Mouse (Mus musculus) heart, embryonic 10.5 days (tissue): Measurements from ENCODE around the gene Lmbr1. TPM values are rescaled to one million over a fixed set of nuclear protein-coding genes. Genes with fewer than 3 reads are reported as not detected.
"Not testable (repeated sequence)": the region's sequence is repeated elsewhere in the genome, so short reads cannot be mapped to it uniquely, and the experiment has no call there.

Experiments used
- DNase-seq: peaks from one replicate; pipeline ENCODE4 v3.0.0-alpha.2; 2017; ENCODE audit warnings: low spot score
- H3K27ac ChIP-seq: fragments of 300-500 bp; sonication (generic); 2 replicates; pipeline ENCODE4 v1.5.1; 2016; ENCODE audit warnings: mild to moderate bottlenecking
- H3K27me3 ChIP-seq: fragments of 300-500 bp; sonication (generic); 2 replicates; pipeline ENCODE4 v1.6.1; 2016; ENCODE audit warnings: mild to moderate bottlenecking; ENCODE audit not compliant: poor library complexity, insufficient read depth, severe bottlenecking
- H3K36me3 ChIP-seq: fragments of 300-500 bp; sonication (generic); 2 replicates; pipeline ENCODE4 v1.6.1; 2016; ENCODE audit warnings: mild to moderate bottlenecking, moderate library complexity
- H3K4me1 ChIP-seq: fragments of 300-500 bp; sonication (generic); 2 replicates; pipeline ENCODE4 v1.6.1; 2016; ENCODE audit warnings: mild to moderate bottlenecking
- H3K4me3 ChIP-seq: fragments of 300-500 bp; sonication (generic); 2 replicates; pipeline ENCODE4 v1.5.1; 2016; ENCODE audit warnings: mild to moderate bottlenecking, moderate library complexity
- H3K9me3 ChIP-seq: fragments of 300-500 bp; sonication (generic); 2 replicates; pipeline ENCODE4 v1.6.1; 2016; ENCODE audit warnings: mild to moderate bottlenecking, moderate library complexity
- whole genome bisulfite sequencing: fragments of 180-500 bp; shearing (Covaris S2); methylation state at CpG from one replicate; pipeline ENCODE4 v1.1.7; 2016; 5-methylcytosine and 5-hydroxymethylcytosine counted together
- polyA plus RNA-seq: library from polyadenylated mRNA; unstranded; fragments of >200 nt; fragmentation: Nextera tagmentation; extraction: Ambion mirVana; gene quantifications from 2 replicates; pipeline ENCODE4 v1.2.1, GENCODE M21; 2016

Lmbr1 gene
- 8.2 and 12.4 TPM in 2 replicates for polyA plus RNA-seq

DNA sequence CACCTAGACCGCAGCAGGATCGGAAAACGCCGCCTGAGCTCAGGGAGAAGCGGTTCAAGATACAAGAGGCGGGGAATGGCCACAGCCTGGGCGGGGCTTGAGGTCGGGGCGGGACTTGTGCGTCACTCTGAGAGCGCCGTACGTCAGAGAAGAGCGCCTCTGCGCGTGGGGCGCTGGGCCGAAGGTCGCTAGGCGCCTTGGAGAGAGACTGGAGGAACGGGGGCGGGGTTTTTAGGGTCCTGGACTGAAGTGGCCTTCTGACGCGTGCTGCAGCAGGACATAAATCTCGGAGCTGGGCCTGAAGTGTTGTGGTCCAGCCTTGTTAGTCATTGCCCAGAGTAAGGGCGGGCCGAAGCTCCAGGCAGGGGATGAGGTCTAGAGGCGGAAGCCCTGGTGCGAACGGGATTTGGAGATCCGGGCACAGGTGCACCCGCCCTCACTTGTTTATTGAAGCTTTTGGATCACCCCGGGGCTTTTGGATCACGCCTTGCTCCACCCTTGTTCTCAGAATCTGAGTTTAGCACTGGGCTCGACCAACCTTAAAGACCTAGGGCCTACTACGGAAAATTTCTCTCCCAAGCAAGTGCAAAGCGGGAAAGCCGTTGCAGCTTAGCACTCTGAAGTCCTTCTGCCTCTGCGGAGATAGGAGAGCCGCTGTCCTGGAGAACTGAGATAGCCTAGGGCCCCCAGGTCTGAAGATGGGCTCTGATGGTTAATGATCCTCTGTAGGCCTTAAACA lies at the start of gene Lmbr1:
Lmbr1 (minus strand) TSS at position 93 of the 739 bp plus-strand sequence.
- DNase-seq, result peak; percentile 97
- whole genome bisulfite sequencing, result 1% methylated on average over 40 of the region's 40 CpGs
- Histone ChIP-seq H3K27me3 (peaks cover 6% of the 10 kb centered on the region), H3K9me3 (no peaks in the 10 kb centered on the region), H3K36me3 (no peaks in the 10 kb centered on the region), H3K4me3 (peak within 1 kb of the TSS; percentile 86), H3K4me1 (peaks cover 15% of the 10 kb centered on the region), H3K27ac (peak within 1 kb of the TSS; percentile 85)

DNA sequence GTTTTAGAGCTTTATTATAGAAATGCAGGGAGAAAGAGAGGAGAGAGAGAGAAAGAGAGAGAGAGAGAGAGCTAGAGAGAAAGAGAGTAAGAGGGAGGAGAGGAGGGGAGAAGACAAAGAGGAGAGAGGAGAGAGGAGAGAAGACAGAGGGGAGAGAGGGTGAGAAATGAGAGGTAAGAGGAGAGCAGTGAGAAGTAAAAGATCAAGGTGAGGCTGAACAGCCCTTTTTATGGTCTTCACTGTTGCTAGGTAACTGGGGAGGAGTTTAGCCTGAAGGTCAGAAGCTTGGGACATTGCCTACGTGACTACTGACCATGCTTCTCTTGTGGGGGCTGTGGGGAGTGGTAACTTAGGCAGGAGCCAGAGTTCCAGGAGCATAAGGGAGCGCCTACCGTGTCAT lies 45.1 kb upstream of the Lmbr1 start:
- not testable (repeated sequence) for H3K27me3 ChIP-seq, H3K27ac ChIP-seq, H3K4me1 ChIP-seq, DNase-seq, H3K9me3 ChIP-seq, H3K4me3 ChIP-seq, H3K36me3 ChIP-seq
- 63% methylated on average over 3 of the region's 3 CpGs for WGBS

DNA sequence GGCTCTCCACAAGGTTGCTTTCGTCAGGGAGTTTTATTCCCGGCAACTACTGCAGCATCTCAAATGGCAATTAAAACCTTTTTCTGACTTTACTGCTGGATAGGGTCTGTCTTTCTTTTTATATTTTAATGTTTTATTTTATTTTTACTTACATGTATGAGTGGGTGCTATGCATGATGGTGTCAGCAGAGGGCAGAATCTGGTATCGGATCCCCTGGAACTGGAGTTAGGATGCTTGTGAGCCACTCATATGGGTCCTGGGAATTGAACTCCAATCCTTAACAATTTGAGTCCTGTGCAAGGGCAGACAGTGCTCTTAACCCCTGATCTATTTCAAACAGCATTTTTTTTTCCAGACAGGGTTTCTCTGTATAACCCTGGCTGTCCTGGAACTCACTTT lies 34.9 kb upstream of the Lmbr1 start:
- no peaks in the 10 kb centered on the region for H3K9me3 ChIP-seq
- no peaks in the 10 kb centered on the region for H3K4me1 ChIP-seq
- H3K4me3 ChIP-seq, result no peak overlapping the region
- no peaks in the 10 kb centered on the region for H3K27me3 ChIP-seq
- H3K27ac ChIP-seq, result no peak overlapping the region
- no peak for DNase-seq
- WGBS, result 76% methylated on average over 3 of the region's 3 CpGs
- H3K36me3 ChIP-seq, result no peaks in the 10 kb centered on the region

DNA sequence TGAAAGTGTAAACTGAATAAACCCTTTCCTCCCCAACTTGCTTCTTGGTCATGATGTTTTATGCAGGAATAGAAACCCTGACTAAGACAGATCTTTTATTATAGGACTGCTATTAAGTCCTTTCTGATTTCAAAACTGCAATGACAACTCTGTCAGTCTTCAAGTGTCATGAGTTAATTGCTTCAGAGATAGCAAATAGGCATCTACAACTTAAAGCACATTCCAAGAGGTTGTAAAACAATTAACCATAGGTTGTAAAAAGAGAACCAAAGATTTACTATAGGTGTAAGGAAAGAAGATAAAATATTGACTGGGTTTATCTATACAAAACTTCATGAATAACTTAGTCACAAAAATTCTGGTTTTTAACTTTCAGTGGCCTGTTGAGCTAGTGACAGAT lies 32.7 kb upstream of the Lmbr1 start:
- Histone ChIP-seq H3K27me3 (no peaks in the 10 kb centered on the region), H3K4me3 (no peak overlapping the region), H3K4me1 (no peaks in the 10 kb centered on the region), H3K36me3 (no peaks in the 10 kb centered on the region), H3K27ac (no peak overlapping the region), H3K9me3 (no peaks in the 10 kb centered on the region)
- DNase-seq, result no peak

DNA sequence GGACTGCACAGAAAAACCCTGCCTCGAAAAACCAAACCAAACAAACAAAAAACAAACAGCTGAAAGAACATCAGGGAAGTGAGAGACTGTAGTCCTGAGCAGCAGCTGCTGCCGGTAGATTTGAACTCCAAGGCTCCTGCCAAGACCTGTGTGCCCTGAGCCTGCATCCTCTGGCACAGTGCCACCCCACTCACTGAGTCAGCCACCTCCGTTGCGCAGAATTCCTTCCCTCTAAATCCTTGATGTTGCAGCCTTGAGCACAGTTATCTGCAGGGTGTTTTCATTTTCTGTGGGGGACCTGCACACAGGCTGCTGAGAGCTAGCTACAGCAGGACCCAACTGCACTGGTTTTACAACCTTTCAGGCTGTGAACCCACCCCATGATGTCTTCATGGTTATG lies 20.2 kb upstream of the Lmbr1 start:
- no peak for DNase-seq
- H3K27ac ChIP-seq, result no peak overlapping the region
- H3K4me1 ChIP-seq, result no peaks in the 10 kb centered on the region
- no peaks in the 10 kb centered on the region for H3K36me3 ChIP-seq
- H3K27me3 ChIP-seq, result no peaks in the 10 kb centered on the region
- WGBS, result 60% methylated on average over 4 of the region's 4 CpGs
- no peak overlapping the region for H3K4me3 ChIP-seq
- no peaks in the 10 kb centered on the region for H3K9me3 ChIP-seq

DNA sequence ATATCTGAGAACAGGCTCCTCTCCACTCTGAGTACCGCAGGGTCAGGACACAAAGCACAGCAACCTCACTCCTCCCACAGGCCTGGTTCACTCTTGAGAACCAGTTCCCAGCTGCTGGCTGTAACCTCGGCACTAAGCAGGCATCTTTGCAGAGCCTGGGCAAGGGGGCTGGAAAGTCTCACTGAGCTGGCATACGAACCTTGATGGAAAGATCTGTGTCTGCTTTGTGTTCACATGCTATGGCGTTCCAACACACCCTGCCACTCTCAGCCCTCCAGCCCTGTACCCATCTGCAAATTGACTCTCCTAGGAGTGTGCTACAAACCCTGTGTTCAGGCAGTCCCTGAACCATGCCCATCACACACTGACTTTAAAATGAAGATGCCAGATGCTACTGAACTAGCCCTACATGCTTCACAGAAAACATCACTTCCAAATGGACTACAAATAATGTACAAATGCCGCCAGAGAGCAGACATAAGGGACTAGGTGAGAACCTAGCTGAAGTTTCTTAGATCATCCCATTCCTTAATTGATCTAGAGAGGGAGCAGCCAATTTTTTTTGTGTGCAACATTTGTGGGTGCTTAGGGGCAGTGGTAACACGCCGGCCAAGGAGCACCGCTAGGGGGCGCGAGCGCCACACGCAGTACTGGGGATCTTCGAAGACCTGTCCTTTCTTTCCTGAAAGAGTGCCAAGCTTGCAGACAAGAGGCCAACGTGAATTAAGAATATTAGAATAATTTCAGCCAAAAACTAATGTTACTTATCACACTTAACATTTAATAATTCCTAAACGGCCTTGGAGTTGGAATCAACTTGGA lies 11.0 kb upstream of the Lmbr1 start:
- H3K4me1 ChIP-seq, result peaks cover 3% of the 10 kb centered on the region; the same call in 1 of the 2 replicates
- H3K27ac ChIP-seq, result no peak overlapping the region
- H3K9me3 ChIP-seq, result no peaks in the 10 kb centered on the region
- no peak overlapping the region for H3K4me3 ChIP-seq
- 19% methylated on average over 15 of the region's 15 CpGs for WGBS
- no peaks in the 10 kb centered on the region for H3K36me3 ChIP-seq
- DNase-seq, result peak; percentile 83
- peaks cover 14% of the 10 kb centered on the region; the same call in 1 of the 2 replicates for H3K27me3 ChIP-seq

DNA sequence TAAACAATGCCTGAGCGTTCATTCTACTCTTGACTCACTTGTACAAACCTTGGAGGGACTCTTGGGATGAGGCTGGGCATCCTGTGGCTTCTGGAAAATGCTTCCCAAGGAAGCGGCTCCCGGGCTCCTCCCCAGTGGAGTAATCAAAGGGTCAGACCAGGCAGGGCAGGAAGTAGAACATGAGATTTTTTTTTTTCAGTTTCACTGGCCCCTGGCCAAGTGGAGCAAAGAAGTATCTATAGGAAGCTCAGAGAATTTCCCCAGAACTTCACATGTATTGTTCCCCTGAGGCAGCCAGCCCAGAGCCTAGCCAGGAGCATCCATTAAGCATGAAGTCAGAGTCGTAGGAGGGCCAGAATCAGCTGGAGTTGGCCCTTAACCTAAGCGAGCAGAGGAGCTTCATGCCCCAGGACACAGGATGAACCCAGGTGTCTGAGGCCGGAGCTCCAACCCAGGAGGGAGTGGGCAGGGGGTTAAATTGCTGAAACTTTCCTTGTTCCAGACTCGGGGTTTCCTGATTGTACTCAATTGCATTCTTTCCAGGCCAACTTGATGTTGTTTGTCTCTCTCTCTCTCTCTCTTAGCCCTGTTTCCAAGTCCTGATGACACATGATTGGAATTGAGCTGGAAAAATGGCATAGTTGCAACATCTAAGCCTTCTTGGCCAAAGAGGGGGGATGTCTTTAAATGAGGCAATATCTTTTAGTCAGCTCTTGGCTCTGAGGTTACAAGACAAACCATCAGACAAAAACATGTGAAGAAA lies 10.2 kb upstream of the Lmbr1 start:
- WGBS, result 40% methylated on average over 7 of the region's 7 CpGs
- peaks cover 3% of the 10 kb centered on the region; the same call in 1 of the 2 replicates for H3K4me1 ChIP-seq
- H3K27ac ChIP-seq, result peak overlapping the region; percentile 23; the same call in 1 of the 2 replicates
- DNase-seq, result no peak
- H3K36me3 ChIP-seq, result no peaks in the 10 kb centered on the region
- H3K4me3 ChIP-seq, result no peak overlapping the region
- H3K27me3 ChIP-seq, result peaks cover 14% of the 10 kb centered on the region; the same call in 1 of the 2 replicates
- no peaks in the 10 kb centered on the region for H3K9me3 ChIP-seq

DNA sequence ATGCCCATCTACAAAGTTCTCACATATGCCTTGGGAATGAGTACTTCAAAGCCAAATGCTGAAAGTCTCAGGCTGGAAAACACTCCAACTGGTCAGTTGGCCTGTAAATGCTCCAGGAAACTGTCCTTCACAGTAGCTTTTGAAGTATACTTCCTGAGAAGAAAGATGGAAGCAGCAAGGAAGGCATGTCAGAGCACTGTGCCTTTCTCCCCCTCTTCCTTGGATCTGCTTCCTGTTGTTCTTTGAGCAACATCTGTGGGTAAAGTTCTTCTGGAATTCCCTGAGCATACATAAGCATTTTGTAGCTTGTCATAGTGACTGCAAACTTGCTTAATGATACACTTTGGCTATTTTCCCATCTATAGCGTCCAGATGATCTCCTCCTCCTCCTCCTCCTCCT lies 9.4 kb upstream of the Lmbr1 start:
- Histone ChIP-seq H3K4me3 (no peak overlapping the region), H3K4me1 (peaks cover 3% of the 10 kb centered on the region; the same call in 1 of the 2 replicates), H3K36me3 (no peaks in the 10 kb centered on the region), H3K27ac (no peak overlapping the region; the same call in 1 of the 2 replicates), H3K9me3 (no peaks in the 10 kb centered on the region), H3K27me3 (peaks cover 14% of the 10 kb centered on the region; the same call in 1 of the 2 replicates)
- DNase-seq, result no peak
- 53% methylated on average over 1 of the region's 1 CpGs for WGBS

DNA sequence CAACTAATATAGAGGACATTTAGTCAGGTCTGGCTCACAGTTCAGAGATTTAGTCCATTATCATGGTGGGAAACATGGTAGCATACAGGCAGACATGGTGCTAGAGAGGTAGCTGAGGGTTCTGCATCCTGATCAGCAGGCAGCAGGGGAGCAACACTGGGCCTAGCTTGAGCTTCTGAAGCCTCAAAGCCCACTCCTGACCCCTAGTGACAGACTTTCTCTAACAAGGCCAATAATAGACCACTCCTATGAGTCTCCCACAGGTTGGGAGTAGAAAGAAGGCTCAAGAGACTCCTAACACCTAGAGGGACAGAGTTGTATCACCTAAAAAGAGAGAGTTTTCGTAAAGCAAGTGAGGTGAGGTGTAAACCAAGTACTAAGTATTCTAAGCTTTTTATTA lies 4.6 kb upstream of the Lmbr1 start:
- Histone ChIP-seq H3K27ac (no peak overlapping the region), H3K9me3 (no peaks in the 10 kb centered on the region), H3K4me3 (no peak overlapping the region), H3K36me3 (no peaks in the 10 kb centered on the region), H3K27me3 (0 out of 2 replicates have a peak, but pooled peaks cover 2% of the 10 kb centered on the region), H3K4me1 (peaks cover 7% of the 10 kb centered on the region; the same call in 1 of the 2 replicates)
- no peak for DNase-seq
- WGBS, result 71% methylated on average over 1 of the region's 1 CpGs

DNA sequence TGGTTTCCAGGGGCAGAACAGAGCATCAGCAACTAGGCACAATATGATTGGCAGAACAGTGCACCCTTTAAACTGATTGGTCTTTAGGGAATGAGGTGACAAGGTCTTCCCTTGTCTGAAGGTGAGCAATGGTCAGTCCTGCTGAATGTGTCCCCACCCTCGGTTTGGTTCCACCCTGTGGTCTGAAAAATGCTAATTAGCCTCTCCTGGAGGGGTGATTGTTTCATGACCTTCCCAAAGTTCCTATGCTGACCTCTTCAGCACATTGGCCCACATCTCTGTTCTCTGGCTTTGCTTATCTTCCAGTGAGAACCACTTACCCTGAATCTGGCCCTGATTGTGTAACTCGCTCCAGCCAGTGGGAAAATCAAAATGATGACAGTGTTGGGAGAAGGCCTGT lies 1.9 kb upstream of the Lmbr1 start:
- H3K27ac ChIP-seq, result no peak overlapping the region
- H3K9me3 ChIP-seq, result no peaks in the 10 kb centered on the region
- no peak for DNase-seq
- H3K27me3 ChIP-seq, result peaks cover 6% of the 10 kb centered on the region
- H3K4me1 ChIP-seq, result peaks cover 15% of the 10 kb centered on the region
- H3K4me3 ChIP-seq, result no peak overlapping the region
- no peaks in the 10 kb centered on the region for H3K36me3 ChIP-seq
- WGBS, result 60% methylated on average over 2 of the region's 2 CpGs

DNA sequence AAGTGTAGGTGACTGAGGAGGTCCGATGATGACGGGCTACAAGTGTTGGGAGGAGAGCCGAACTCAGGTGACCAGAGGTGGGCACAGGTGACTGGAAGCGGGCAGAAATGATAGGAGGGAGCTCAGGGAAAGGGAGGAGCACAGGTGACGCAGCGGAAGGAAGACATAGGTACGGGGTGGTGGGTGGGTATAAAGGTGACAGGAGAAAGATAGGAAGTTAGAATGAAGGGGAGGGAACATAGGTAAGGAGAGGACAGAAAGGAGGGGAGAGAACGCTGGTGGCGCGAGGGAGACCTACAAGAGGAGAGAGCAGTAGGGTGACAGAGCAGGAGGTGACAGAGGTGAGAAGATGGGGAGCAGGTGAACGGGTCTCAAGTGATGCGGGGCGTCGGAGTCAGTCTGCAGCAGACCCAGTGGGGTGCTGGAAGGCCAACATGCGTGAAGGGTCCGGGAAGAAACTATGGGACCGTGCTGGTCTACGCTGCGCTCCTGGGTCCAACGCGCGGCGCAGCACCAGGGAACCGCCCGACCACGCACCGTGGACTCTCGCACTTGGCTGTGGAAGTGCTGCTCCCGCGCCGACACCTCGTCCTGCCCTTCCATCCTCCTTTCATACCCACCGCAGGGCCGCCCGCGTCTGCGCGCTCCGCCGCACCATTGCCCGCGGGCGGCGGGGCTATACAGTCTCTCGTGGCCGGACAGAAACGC lies 446 bp downstream of the Lmbr1 start:
- WGBS, result 1% methylated on average over 47 of the region's 47 CpGs
- H3K4me3 ChIP-seq, result peak overlapping the region; percentile 86
- no peaks in the 10 kb centered on the region for H3K36me3 ChIP-seq
- peaks cover 15% of the 10 kb centered on the region for H3K4me1 ChIP-seq
- peaks cover 6% of the 10 kb centered on the region for H3K27me3 ChIP-seq
- H3K9me3 ChIP-seq, result no peaks in the 10 kb centered on the region
- H3K27ac ChIP-seq, result peak overlapping the region; percentile 85
- no peak for DNase-seq

DNA sequence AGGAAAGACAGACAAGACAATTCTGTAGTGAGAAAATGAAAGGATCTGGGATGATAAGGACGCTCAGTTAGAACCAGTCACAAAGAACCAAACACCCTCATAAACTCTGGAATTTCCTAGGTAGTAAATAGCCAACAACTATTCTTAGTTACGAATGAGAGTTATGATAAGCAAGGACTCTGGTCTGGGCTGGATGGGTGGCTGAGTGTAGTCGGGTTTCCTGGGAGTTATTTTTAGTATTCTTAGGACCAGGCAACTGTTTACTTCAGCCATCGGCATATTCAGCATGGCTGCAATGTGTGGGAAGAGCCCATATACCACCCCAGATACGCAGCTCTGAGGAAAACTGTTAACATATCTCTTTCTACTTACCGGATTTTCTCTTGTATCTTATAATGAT lies 14.7 kb downstream of the Lmbr1 start:
- no peaks in the 10 kb centered on the region for H3K27me3 ChIP-seq
- H3K36me3 ChIP-seq, result peaks cover 13% of the 10 kb centered on the region
- no peak for DNase-seq
- H3K9me3 ChIP-seq, result no peaks in the 10 kb centered on the region
- no peak overlapping the region for H3K4me3 ChIP-seq
- H3K27ac ChIP-seq, result 0 out of 2 replicates have a peak overlapping the region, but pooled peaks have one; percentile 22
- 48% methylated on average over 6 of the region's 6 CpGs for WGBS
- no peaks in the 10 kb centered on the region for H3K4me1 ChIP-seq
